Mouse (Mus musculus) midbrain, embryonic 16.5 days (tissue): Measurements from ENCODE around the gene Sorcs1. TPM values are rescaled to one million over a fixed set of nuclear protein-coding genes. Genes with fewer than 3 reads are reported as not detected.

ENCODE experiments used
- ATAC-seq: fragments of 200-750 bp; cut with Nextera tagmentation; 2 replicates; pipeline ENCODE4 v1.8.0; 2017; ENCODE audit warnings: moderate TSS enrichment
- H3K27ac ChIP-seq: fragments of 300-500 bp; sonication (generic); 2 replicates; pipeline ENCODE4 v1.5.1; 2014; ENCODE audit warnings: mild to moderate bottlenecking, low read length, mixed read lengths
- H3K27me3 ChIP-seq: fragments of 300-500 bp; sonication (generic); 2 replicates; pipeline ENCODE4 v1.6.1; 2014; ENCODE audit warnings: low read depth, low read length, mixed read lengths; ENCODE audit not compliant: control insufficient read depth, insufficient read depth
- H3K36me3 ChIP-seq: fragments of 300-500 bp; sonication (generic); 2 replicates; pipeline ENCODE4 v1.6.1; 2014; ENCODE audit warnings: mild to moderate bottlenecking, low read length, moderate library complexity, mixed read lengths; ENCODE audit not compliant: control insufficient read depth, insufficient read depth
- H3K4me1 ChIP-seq: fragments of 300-500 bp; sonication (generic); 2 replicates; pipeline ENCODE4 v1.6.1; 2014; ENCODE audit warnings: mild to moderate bottlenecking, low read length, mixed read lengths; ENCODE audit not compliant: control insufficient read depth, insufficient read depth
- H3K4me2 ChIP-seq: fragments of 300-500 bp; sonication (generic); 2 replicates; pipeline ENCODE4 v1.6.1; 2014; ENCODE audit warnings: mild to moderate bottlenecking, low read length, mixed read lengths
- H3K4me3 ChIP-seq: fragments of 300-500 bp; sonication (generic); 2 replicates; pipeline ENCODE4 v1.5.1; 2014; ENCODE audit warnings: low read depth, mild to moderate bottlenecking, low read length, moderate library complexity, mixed read lengths
- H3K9ac ChIP-seq: fragments of 300-500 bp; sonication (generic); 2 replicates; pipeline ENCODE4 v1.6.1; 2014; ENCODE audit warnings: low read depth, low read length, mixed read lengths
- H3K9me3 ChIP-seq: fragments of 300-500 bp; sonication (generic); replicated peaks from 2 replicates; pipeline ENCODE4 v1.6.1; 2014; ENCODE audit warnings: mild to moderate bottlenecking, low read length, mixed read lengths; ENCODE audit not compliant: control insufficient read depth, poor library complexity, severe bottlenecking
- WGBS: fragments of 180-500 bp; shearing (Covaris S2); extraction: QIAGEN DNeasy Blood & Tissue Kit; methylation state at CpG from one replicate; pipeline ENCODE4 v1.1.7; 2014; 5-methylcytosine and 5-hydroxymethylcytosine counted together
- polyA plus RNA-seq: library from polyadenylated mRNA; unstranded; fragments of >200 nt; fragmentation: Nextera tagmentation; extraction: Ambion mirVana; gene quantifications from 2 replicates; pipeline ENCODE4 v1.2.1, GENCODE M21; 2015

Sorcs1 gene
- 17.0 and 17.8 TPM in 2 replicates for polyA plus RNA-seq

GRCm38 (mm10) chr19:50677903-50678896 is at the start of gene Sorcs1:
Gene Sorcs1 (minus strand): TSS chr19:50678646.
- peak within 1 kb of the TSS; percentile 86 for H3K4me3 ChIP-seq
- WGBS: under 1% methylated on average over 59 of the region's 102 CpGs
- peaks cover 6% of the 10 kb centered on the region for H3K4me1 ChIP-seq
- ATAC-seq: peak; percentile 95
- peak within 1 kb of the TSS; percentile 79 for H3K27ac ChIP-seq
- no peaks in the 10 kb centered on the region for H3K36me3 ChIP-seq
- peak within 1 kb of the TSS; percentile 96 for H3K4me2 ChIP-seq
- H3K9me3 ChIP-seq: no peaks in the 10 kb centered on the region
- H3K9ac ChIP-seq: peak within 1 kb of the TSS; percentile 81
- no peaks in the 10 kb centered on the region for H3K27me3 ChIP-seq

GRCm38 (mm10) chr19:50683277-50683676 is 4.8 kb upstream of the Sorcs1 start:
- WGBS: 66% methylated on average over 2 of the region's 2 CpGs
- H3K27me3 ChIP-seq: no peaks in the 10 kb centered on the region
- no peak for ATAC-seq
- H3K36me3 ChIP-seq: no peaks in the 10 kb centered on the region
- no peak overlapping the region for H3K4me3 ChIP-seq
- no peak overlapping the region for H3K4me2 ChIP-seq
- no peaks in the 10 kb centered on the region for H3K9me3 ChIP-seq
- no peaks in the 10 kb centered on the region; the same call in none of the 2 replicates for H3K4me1 ChIP-seq
- H3K27ac ChIP-seq: no peak overlapping the region
- no peak overlapping the region for H3K9ac ChIP-seq

GRCm38 (mm10) chr19:50678946-50679345 is 500 bp upstream of the Sorcs1 start:
- Histone ChIP-seq H3K27me3 (no peaks in the 10 kb centered on the region), H3K27ac (peak overlapping the region; percentile 79), H3K9me3 (no peaks in the 10 kb centered on the region), H3K4me3 (peak overlapping the region; percentile 86), H3K36me3 (no peaks in the 10 kb centered on the region), H3K4me1 (peaks cover 6% of the 10 kb centered on the region), H3K4me2 (peak overlapping the region; percentile 96), H3K9ac (peak overlapping the region; percentile 81)
- WGBS: 0% methylated on average over 2 of the region's 2 CpGs
- peak; percentile 22; the same call in 1 of the 2 replicates for ATAC-seq

- Histone ChIP-seq H3K9ac (peak overlapping the region; percentile 81), H3K4me3 (peak overlapping the region; percentile 86), H3K27me3 (no peaks in the 10 kb centered on the region), H3K36me3 (no peaks in the 10 kb centered on the region), H3K9me3 (no peaks in the 10 kb centered on the region), H3K4me1 (peaks cover 6% of the 10 kb centered on the region), H3K27ac (peak overlapping the region; percentile 79), H3K4me2 (peak overlapping the region; percentile 96)
- 18% methylated on average over 19 of the region's 19 CpGs for WGBS
- no peak for ATAC-seq
Observed at GRCm38 (mm10) chr19:50676578-50677524, 1.6 kb downstream of the Sorcs1 start.

- Histone ChIP-seq H3K27ac (no peak overlapping the region), H3K9me3 (no peaks in the 10 kb centered on the region), H3K27me3 (no peaks in the 10 kb centered on the region), H3K9ac (no peak overlapping the region), H3K4me3 (no peak overlapping the region; the same call in 1 of the 2 replicates), H3K4me2 (peak overlapping the region; percentile 41), H3K4me1 (peaks cover 6% of the 10 kb centered on the region), H3K36me3 (no peaks in the 10 kb centered on the region)
- WGBS: 85% methylated on average over 5 of the region's 5 CpGs
- ATAC-seq: no peak
Observed at GRCm38 (mm10) chr19:50674921-50675320, 3.5 kb downstream of the Sorcs1 start.

GRCm38 (mm10) chr19:50667516-50667915 is 10.9 kb downstream of the Sorcs1 start:
- Histone ChIP-seq H3K9me3 (no peaks in the 10 kb centered on the region), H3K4me3 (no peak overlapping the region), H3K4me2 (no peak overlapping the region), H3K27me3 (no peaks in the 10 kb centered on the region), H3K27ac (no peak overlapping the region), H3K9ac (no peak overlapping the region), H3K36me3 (no peaks in the 10 kb centered on the region), H3K4me1 (no peaks in the 10 kb centered on the region; the same call in 1 of the 2 replicates)
- WGBS: 54% methylated on average over 8 of the region's 8 CpGs
- no peak for ATAC-seq

- no peaks in the 10 kb centered on the region for H3K36me3 ChIP-seq
- H3K27ac ChIP-seq: no peak overlapping the region
- H3K9ac ChIP-seq: no peak overlapping the region
- H3K4me3 ChIP-seq: no peak overlapping the region
- H3K4me2 ChIP-seq: no peak overlapping the region
- no peaks in the 10 kb centered on the region for H3K9me3 ChIP-seq
- no peaks in the 10 kb centered on the region; the same call in 1 of the 2 replicates for H3K4me1 ChIP-seq
- H3K27me3 ChIP-seq: no peaks in the 10 kb centered on the region
- no peak for ATAC-seq
- 73% methylated on average over 1 of the region's 1 CpGs for WGBS
Observed at GRCm38 (mm10) chr19:50664311-50664710, 14.1 kb downstream of the Sorcs1 start.

GRCm38 (mm10) chr19:50659144-50659543 is 19.3 kb downstream of the Sorcs1 start:
- Histone ChIP-seq H3K36me3 (no peaks in the 10 kb centered on the region), H3K4me3 (no peak overlapping the region), H3K27me3 (no peaks in the 10 kb centered on the region), H3K27ac (no peak overlapping the region), H3K4me1 (no peaks in the 10 kb centered on the region), H3K9ac (no peak overlapping the region), H3K4me2 (no peak overlapping the region), H3K9me3 (no peaks in the 10 kb centered on the region)
- no peak for ATAC-seq
- 71% methylated on average over 4 of the region's 4 CpGs for WGBS
